Mouse (Mus musculus) adrenal gland, postnatal 25 days (tissue): Measurements from ENCODE around the gene Pex12. TPM values are rescaled to one million over a fixed set of nuclear protein-coding genes. Genes with fewer than 3 reads are reported as not detected.
A peak's percentile ranks its signal among the peaks of the same experiment; 100 is the strongest.
"Not testable (repeated sequence)": the region's sequence is repeated elsewhere in the genome, so short reads cannot be mapped to it uniquely, and the experiment has no call there.

ENCODE experiments used
- DNase-seq: peaks from one replicate; pipeline ENCODE4 v3.0.0; 2021; ENCODE audit warnings: mixed read lengths
- long read RNA-seq: library from polyadenylated mRNA; stranded (forward); transcript quantifications from one replicate; pipeline ENCODE4 v2.0.0, GENCODE M21; 2021
- total RNA-seq: library from RNA; stranded (reverse); gene quantifications from 2 replicates; pipeline ENCODE4 v1.2.3, GENCODE M21; 2021

Pex12 gene
- total RNA-seq = 18.1 and 18.3 TPM in 2 replicates
- long read RNA-seq, transcript Pex12-207 (3 exons, 2,501 nt) = minor isoform, 6 of 32 reads
- long read RNA-seq, transcript Pex12-202 (4 exons, 2,389 nt) = major isoform, 18 of 32 reads
- long read RNA-seq, partial matches to known transcripts = 1 of 32 reads
- long read RNA-seq, other reads (novel, unspliced or antisense) = 3 of 32 reads

DNA sequence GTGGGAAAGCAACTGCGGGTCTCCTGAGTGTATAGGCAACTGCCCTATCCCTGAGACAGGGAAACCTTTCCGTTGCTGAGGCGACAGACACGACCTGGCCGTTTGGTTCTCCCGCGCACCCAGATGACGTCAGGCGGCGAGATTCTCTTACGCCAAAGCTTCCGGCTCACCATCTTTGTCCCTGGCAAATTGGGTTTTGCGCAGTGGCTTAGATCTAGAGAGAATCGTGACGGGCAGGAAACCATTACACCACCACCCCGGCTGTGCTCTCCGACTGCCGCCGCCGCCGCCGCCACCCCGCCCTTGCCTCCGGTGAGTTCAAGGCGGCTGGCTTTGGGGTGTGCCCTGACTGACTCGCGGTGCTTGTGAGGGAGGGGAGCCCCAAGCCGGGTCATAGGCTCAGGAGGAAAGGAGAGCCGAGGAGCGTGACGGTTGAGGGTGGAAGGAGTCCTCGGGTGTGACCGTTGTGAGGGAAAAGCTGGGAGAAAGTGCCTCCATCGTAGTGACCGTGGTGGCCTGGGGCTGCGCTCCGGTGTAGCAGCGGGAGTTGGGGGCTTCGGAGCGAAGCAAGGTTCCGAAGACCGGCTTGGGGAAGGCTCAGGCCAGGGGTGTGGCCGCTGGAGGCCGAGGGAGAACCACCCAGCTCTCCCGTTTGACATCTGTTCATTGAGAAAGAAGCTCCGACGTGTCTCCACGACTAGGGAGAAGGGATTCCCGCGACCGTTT lies at the start of gene Pex12:
Gene Pex12, minus strand, starts transcription at position 61 of the 726 bp plus-strand sequence.
- DNase-seq = peak; percentile 95

DNA sequence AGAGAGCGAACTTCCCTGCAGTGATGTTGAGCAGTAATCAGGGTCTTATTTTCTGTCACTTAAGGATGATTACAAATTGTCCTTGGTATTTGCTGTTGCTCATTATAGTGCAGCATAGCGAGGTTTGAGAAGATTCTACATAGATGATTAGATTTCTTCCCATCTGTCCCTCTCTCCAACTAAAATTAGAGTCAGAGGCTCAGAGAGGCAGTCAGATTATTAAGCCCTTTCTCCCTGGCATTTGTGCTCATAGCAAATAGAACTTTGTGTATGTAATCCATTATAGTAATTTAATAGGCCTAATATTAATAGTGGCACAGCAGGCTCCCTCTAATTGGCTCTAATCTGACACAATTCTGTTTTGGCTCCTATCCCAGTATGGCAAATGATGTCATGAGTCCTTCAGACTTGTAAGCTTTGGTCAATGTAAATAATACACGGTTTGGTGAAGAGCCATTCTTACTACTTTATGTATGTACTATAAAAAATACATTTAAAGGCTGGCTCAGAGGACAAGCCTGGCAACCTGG lies 39.4 kb upstream of the Pex12 start:
- no peak for DNase-seq

DNA sequence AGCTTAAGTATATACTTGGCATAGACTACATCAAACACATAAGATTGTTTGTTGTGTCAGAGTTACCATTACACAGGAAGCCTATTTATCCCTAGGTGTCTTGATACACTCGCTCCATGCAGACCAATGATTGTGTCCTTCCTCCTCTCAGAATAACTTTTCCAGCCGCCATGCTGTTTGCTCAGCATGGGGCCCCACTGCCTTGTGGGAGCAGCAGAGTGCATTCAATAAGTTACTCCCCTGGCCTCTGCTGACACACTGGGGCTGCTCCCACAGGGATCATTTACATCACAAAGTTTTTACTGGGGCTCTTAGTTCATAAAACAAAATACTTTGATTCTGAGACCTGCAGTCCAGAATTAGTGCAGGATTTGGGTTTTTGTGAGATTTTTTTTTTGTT lies 37.3 kb upstream of the Pex12 start:
- no peak for DNase-seq

DNA sequence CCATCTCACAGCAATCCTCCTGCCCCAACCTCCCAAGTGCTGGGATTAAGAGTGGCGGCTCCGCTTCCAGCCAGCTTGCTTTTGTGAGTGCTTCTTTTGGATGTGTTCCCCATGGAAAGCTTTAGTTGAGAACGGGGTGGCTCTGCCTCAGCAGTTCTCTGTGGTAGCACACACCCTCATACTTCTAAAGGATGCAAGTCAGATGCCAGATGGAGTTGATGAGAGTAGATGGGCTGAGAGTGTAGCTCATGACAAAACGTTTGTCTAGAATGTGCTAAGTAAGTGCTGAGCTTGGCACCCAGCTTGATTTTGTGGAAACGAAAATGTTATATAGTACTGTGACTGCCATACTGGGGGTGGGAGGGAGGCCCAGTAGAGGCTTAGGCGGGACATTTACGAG lies 33.4 kb upstream of the Pex12 start:
- DNase-seq = no peak

DNA sequence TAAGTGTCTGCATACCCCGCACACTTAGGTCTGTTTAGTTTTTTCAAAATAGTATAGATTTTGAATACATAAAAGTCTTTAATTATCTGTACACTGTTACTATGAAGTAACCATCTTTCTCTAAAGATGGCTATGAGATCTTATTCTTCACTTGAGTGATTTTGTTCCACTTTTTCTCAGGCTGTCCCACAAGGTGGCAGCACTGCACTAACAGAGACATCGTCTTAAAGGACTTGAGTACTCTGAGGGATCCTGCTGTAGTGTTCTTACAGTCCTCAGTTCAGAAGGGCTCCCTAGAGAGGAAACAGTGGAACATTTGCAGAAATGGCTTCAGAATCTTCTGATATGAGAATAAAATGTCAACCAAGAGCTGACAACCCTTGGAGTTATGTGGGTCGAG lies 25.0 kb upstream of the Pex12 start:
- DNase-seq = peak; percentile 54

DNA sequence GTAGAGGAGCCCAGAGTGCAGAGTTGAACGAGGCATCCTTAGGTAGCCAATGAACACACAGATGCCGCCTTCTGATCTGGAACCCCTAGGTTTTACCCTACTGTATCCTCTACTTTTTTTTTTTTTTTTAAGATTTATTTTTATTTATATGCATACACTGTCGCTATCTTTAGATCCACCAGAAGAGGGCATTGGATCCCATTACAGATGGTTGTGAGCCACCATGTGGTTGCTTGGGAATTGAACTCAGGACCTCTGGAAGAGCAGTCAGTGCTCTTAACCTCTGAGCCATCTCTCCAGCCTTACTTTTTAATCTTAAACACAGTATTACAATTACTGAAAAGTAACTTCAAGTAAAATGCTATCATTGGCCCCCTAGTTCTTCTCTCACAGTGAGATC lies 24.3 kb upstream of the Pex12 start:
- DNase-seq = not testable (repeated sequence)

DNA sequence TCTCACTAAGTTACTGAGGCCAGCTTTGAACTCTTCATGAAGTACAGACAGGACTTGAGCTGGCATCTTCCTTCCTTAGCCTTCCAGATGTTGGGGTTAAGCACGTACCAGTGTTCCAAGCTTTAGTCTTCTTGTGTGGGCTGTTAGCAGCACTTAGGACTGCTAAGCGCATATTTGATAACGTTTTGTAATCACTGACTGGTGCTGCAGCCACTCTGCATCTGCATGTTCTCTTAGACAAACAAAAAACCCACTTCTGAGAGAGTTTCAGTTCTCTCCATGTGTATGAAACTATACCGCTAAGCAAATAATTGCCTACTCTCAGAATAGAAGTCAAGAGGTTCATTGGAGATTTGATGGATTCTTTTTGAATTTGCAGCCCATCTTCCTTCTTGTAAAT lies 16.7 kb upstream of the Pex12 start:
- no peak for DNase-seq

DNA sequence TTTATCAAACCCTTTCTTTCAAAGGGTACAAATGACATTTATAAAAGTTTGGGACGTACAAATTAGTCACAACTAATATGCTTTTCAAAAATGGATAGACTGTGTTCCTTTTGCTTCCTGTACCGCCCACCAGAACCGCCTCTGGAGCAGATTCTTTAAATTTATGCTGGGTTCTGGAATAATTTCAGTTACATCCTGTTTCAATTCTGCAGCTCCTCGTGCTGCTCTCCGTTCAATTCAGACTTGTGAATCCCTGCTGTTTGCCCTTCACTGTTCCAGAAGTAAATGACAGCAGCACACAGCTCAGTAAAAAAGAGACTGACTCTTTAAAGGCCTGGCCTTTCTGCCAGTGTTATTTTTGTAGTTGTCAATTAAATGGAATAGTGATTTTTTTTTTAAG lies 10.1 kb upstream of the Pex12 start:
- no peak for DNase-seq

DNA sequence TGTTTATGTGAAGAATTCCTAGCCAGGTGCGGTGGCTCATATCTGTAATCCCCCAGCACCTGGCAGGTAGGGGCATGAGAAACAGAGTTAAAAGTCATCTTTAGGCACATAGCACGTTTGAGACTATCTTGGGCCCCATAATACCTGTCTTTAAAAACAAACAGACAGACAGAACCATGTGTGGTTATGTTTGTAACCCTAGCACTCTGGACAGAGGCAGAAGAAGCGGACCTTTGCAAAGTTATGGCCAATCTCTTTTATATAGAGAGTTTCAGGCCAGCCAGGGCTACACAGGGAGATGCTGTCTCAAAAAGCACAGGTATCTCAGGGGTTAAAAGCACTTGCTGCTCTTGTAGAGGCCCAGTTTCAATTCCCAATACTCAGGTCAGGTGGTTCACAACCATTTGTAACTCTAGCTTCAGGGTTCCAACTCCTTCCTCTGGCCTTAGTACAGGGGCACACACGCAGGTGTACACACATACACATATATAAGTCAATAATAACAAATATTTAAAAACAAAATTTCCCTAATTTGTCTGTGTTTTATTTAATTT lies 4.4 kb upstream of the Pex12 start:
- DNase-seq = no peak

DNA sequence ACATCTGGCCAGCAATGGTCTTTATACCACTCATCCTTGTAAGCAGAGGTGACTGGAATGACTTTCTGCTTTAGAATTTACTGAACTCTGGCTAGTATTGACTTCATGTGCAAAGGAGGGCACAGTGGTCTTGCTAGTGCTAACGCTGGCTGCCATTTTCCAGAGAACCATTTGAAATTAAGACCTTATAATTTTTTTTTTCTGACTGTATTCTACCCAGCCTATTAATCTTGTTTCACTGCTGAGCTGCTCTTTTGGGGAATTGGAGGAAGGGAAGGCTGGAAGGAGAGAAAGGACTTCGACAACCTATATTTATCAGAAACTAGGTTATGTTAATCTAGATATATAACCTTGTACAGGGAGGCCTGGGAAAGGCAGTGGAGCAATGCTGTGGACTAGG lies 2.1 kb upstream of the Pex12 start:
- DNase-seq = no peak

DNA sequence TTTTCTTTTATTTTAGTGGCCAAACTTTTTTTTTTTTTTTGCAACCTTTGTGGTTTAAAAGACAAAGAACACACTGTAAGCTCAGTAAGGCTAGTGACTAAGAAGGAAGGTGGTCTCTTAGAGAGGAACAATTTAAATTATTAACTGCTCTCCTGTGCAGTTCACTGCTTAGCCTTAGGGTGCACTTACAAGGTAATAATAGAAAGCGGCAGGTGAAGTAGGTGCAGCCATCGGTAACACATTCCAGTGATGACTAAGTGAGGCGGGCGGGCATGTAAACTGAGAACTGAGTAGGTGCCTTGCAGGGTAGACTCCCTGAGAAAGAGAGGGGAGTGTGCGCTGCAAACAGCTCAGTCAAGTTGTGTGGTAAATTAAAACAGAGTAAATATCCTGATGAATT lies 1.4 kb upstream of the Pex12 start:
- no peak for DNase-seq

DNA sequence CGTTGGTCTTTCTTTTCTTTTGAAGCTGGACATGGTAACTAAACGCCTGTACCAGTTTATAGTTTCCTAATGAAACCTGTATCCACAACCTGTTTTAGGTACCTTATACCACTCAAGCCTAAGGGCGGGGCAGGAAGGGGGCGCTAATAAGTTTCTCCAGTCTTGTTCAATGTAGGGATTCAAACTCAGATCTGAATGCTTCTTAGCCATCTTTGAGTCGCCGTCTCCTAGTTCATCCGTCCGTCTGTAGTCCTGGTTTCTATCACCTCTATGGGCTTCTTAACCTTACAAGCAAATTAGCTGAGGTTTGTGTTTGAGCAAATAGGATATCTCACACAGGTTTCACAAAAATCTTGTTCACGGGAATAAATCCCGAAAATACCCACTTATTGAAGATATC lies 262 bp downstream of the Pex12 start:
- no peak for DNase-seq

DNA sequence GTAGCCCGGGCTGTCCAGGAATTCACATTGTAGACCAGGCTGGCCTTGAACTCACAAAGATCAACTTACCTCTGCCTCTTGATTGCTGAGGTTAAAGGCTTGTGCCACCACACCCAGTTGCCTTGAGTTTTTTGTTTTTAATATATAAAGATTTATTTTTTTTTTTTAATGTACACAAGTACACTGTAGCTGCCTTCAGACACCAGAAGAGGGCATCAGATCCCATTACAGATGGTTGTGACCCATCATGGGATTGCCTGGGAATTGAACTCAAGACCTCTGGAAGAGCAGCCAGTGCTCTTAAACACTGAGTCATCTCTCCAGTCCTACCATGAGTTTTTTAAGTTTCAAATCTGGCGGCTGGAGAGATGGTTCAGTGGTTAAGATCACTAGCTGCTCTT lies 955 bp downstream of the Pex12 start:
- DNase-seq = no peak

DNA sequence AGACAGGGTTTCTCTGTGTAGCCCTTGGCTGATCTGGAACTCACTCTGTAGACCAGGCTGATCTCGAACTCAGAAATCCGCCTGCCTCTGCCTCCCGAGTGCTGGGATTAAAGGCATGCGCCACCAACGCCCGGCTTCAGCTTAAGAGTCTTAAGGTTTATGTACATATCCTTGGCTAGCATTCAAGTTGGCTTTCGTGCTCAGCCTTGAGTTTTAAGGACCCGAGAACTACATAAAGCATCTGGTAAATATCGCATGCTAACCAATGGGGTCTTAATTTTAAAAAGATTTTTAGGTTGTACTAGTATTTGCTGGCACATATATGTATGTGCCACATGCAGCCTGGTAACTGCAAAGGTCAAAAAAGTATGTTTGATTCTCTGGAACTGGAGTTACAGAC lies 2.7 kb downstream of the Pex12 start:
- DNase-seq = no peak

DNA sequence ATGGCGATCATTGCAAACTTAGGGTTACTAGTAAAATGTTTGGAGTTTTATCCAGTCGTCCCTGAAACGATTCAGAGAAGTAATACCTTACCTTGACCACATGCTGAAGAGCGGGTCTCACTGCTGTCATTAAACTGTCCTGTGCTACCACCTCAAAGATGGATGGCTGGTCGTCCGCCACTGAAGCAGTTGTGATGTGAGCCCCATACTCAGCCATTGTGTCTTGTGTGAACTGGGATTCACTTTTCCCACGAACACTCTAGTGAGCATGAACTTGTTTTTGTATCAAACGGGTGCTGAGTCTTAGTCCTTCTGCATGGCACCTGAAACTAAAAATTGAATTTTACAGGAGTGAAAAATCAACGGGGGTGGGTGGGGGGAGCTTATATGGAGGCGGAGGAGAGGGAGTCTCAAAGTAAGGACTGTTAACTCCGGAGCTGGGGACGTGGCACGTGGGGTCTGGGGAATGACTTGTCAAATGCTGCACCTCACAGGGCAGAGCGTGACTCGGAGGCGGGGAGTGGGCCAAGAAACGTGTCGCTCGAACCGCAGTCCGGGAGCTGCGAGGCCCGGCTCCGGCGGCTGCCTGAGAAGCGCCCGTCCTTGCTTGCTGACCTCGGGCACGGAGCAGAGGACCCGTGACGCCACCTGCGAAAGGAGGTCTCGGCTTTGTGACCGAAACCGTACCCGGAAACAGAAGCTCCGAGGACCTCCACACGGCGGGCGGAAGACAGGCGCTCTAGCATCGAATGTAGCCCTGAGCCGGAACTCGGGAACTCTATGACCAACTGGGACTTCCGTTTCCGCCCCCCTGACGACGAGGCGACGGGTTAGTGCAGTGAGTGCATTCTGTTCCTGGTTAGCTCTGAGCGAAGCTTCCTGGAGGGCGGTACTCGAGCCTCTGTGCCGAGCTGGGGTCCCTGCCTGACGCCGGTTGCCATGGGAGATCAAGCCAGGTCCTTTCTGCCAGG lies 3.9 kb downstream of the Pex12 start, which contains the start of gene Ap2b1:
Gene Ap2b1, plus strand, starts transcription at position 800 of the 971 bp plus-strand sequence.
- DNase-seq = peak; percentile 89

DNA sequence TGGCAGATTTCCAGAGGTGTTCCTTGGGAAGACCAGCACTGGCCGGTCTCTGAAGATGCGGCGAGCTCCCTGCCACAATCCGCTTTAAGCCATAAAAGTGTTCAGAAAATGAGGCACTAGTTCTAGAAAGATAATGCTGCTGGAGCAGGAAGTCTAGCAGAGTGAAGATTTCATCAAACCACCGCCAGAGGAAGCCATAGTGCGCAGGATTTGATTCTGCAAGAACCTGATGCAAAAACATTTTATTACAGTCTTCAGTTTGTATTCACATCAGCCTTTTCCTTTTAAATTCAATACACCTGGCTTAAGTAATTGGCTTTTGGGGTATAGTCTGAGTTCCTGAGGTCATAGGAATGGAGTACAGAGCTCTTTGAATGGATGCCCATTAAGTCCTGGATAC lies 4.6 kb downstream of the Pex12 start:
- no peak for DNase-seq

DNA sequence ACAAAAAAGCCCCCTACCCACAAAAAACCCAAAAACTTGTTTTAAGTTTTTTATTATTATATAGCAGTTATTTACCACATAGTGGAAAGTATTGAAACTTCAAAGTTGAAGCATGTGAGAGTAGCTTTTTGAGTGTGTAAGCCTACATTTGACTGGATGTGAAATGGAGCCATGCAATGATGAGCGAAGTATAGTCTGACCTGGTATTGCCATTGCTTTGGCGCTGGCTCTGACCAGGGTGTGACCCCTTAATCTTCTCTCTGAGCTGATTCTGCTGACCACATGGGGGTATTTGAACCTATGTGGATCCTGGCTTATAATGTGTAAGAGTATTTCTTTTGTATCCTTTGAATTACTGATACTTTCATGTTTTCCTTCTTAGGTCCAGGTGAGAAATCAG lies 8.3 kb downstream of the Pex12 start:
- DNase-seq = no peak

DNA sequence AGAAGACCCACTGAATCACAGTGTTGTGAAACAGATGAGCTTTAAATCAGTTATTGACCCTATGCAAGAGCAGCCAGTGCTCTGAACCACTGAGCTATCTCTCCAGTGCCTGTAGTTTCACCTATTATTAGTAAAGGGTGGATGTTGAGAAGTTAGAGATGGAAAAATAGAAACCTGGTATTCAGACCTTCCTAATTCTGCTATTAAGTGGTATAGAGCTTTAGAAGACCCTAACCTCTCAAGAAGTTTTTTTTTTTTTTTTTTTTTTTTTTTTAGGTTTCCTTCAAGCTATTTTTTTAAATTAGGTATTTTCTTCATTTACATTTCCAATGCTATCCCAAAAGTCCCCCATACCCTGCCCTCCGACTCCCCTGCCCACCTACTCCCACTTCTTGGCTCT lies 9.2 kb downstream of the Pex12 start:
- no peak for DNase-seq

DNA sequence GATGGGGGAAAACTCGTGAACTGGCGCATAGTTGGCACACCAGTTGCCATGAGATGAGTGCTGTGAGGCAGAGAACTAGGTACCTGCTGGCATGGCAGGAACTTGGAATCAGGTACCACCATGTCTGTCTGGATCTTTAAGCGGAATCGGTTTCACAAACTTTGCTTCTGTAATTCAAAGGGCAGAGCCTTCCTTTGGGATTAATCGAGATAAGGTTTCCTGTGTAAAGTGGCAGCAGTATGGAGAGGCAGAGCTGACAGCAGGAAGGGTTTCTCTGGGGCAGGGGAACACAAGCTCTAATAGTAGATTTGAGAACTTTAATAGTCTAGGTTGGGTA lies 10.2 kb downstream of the Pex12 start:
- no peak for DNase-seq

DNA sequence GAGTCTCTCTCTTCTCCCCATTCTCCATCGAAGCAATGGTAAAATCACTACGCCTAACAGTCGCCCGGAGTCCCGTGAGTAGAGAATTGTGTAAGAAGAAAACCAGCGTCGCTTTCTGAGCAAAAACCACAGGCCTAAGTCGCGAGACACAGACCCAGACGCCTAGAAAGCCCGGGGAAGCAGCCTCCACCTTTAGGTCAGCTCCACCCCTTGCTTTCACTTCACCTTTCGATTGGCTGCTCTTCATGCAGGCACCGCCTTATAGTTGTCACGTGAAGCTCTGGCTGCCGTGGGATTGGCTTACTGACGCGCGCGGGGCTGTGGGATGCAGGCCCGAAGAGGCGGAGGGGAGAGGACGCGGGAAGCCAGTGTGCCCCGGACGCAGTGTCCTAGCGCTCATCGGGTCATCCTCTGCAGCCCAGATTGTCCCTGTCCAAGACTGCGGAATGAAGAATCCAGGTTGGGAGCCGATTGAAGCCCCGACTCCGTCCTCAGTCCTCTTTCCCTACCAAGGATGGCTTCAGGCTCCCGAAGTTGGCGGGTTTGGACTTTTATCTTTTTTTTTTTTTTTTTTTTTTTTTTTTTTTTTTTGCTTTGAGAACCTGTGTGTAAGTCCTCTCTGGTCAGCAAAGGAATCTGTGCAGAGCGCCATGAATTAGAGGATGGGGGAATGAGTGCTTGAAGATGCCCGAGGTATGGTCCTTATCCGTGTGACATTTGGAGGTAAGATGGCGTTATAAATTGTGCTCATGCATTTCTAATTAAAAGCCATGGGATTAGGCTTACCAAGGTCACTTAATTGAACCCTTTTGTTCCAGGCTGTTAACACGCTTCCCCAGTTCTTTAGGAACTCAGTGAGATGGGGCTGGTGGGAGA lies 10.8 kb downstream of the Pex12 start:
- DNase-seq = peak; percentile 94

DNA sequence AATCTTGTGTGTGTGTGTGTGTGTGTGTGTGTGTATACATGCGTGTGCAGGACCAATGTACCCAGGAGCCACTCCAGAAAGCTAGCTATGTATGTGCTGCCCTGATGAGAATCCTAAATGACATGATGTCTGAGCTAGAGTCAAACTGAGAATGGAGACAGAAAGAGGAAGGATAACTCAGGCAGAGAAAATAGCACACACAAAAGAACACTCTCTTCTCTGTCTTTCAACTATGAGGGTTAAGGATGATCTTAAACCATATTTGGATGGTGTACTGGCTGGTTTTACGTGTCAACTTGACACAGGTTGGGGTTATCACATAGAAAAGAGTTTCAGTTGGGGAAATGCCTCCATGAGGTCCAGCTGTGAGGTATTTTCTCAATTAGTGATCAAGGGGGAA lies 12.8 kb downstream of the Pex12 start:
- DNase-seq = no peak

DNA sequence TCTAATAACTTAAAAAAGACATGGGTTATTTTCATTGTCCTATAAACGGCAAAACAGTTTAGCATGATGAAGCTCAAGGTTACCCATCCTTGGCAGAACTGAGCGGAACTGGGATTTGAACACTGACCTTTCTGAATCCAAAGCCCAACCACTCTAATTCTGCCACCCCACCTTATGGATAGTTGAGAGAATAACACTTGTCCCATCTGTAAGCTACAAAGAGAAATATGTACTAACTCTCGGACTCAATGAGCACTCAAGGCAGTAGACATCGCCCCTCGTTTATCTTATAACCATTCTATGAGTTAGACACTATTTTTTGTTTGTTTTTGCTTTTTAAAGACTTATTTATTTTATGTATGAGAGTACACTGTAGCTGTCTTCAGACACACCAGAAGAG lies 13.3 kb downstream of the Pex12 start:
- no peak for DNase-seq
